Mouse (Mus musculus) ES-E14 (cell line): ENCODE measurements around the gene Ercc4. TPM values are rescaled to one million over a fixed set of nuclear protein-coding genes. Genes with fewer than 3 reads are reported as not detected.
A peak's percentile ranks its signal among the peaks of the same experiment; 100 is the strongest.

Experiments
- DNase-seq: peaks from one replicate; pipeline ENCODE4 v3.0.0-alpha.2; 2013; ENCODE audit warnings: low read depth, low spot score
- H3K27ac ChIP-seq: 2 replicates; pipeline ENCODE4 v1.5.1; 2012; ENCODE audit warnings: low read depth, mild to moderate bottlenecking, low read length, moderate library complexity, mixed read lengths; ENCODE audit not compliant: poor library complexity, insufficient read depth, severe bottlenecking
- H3K36me3 ChIP-seq: 2 replicates; pipeline ENCODE4 v1.6.1; 2012; ENCODE audit warnings: mild to moderate bottlenecking, low read length, moderate library complexity, mixed read lengths; ENCODE audit not compliant: control insufficient read depth, poor library complexity, insufficient read depth, severe bottlenecking
- H3K4me1 ChIP-seq, 2 experiments: fragments of 150-350 bp in 1 of 2; sonication (generic) in 1 of 2; 2 replicates each; pipeline ENCODE4 v1.6.1; 2012; ENCODE audit warnings: low read length in 2 of 2, mild to moderate bottlenecking in 1 of 2, mixed read lengths in 1 of 2; ENCODE audit not compliant: control insufficient read depth in 2 of 2, insufficient read depth in 2 of 2, poor library complexity in 1 of 2
- H3K4me3 ChIP-seq, 2 experiments: fragments of 150-350 bp in 1 of 2; sonication (generic) in 1 of 2; 2 replicates each; pipeline ENCODE4 v1.5.1; 2012; ENCODE audit warnings: low read length in 2 of 2, low read depth in 1 of 2, mild to moderate bottlenecking in 1 of 2, mixed read lengths in 1 of 2; ENCODE audit not compliant: insufficient read depth in 1 of 2, poor library complexity in 1 of 2, severe bottlenecking in 1 of 2
- H3K9ac ChIP-seq: 2 replicates; pipeline ENCODE4 v1.6.1; 2012; ENCODE audit warnings: low read depth, mild to moderate bottlenecking, low read length, mixed read lengths; ENCODE audit not compliant: poor library complexity, insufficient read depth, severe bottlenecking
- H3K9me3 ChIP-seq: fragments of 150-350 bp; sonication (generic); 2 replicates; pipeline ENCODE4 v1.6.1; 2012; ENCODE audit warnings: low read depth, mild to moderate bottlenecking, low read length; ENCODE audit not compliant: control insufficient read depth, insufficient read depth
- CHD2 ChIP-seq: IDR thresholded peaks from 2 replicates; pipeline ENCODE4 v1.6.1; 2014; ENCODE audit warnings: mild to moderate bottlenecking, low read depth, low read length, inconsistent platforms
- HCFC1 ChIP-seq: IDR thresholded peaks from 2 replicates; pipeline ENCODE4 v1.6.1; 2012; ENCODE audit warnings: low read length, inconsistent platforms, borderline replicate concordance; ENCODE audit not compliant: insufficient read depth
- MAFK ChIP-seq: IDR thresholded peaks from 2 replicates; pipeline ENCODE4 v1.6.1; 2014; ENCODE audit warnings: mild to moderate bottlenecking, low read depth, low read length, inconsistent platforms; ENCODE audit not compliant: insufficient read depth
- ZC3H11A ChIP-seq: IDR thresholded peaks from 2 replicates; pipeline ENCODE4 v1.6.1; 2012; ENCODE audit warnings: low read depth, mild to moderate bottlenecking, inconsistent platforms, low read length, borderline replicate concordance
- ZNF384 ChIP-seq: IDR thresholded peaks from 2 replicates; pipeline ENCODE4 v1.6.1; 2012; ENCODE audit warnings: low read depth, low read length, inconsistent platforms
- in situ Hi-C, 2 experiments: fragments of 600-800 bp; cut with MboI; formaldehyde crosslinking; loops; one replicate each; pipeline ENCODE4 v1.15.1; 2025; ENCODE audit warnings: low sequenced_read_pairs in 2 of 2, inconsistent platforms in 1 of 2; ENCODE audit not compliant: unreplicated experiment in 2 of 2
- total RNA-seq: library from RNA; depleted of rRNA; stranded (reverse); fragments of 300-350 nt; gene quantifications from 2 replicates; pipeline ENCODE4 v1.2.3, GENCODE M21; 2012

The Ercc4 gene
- total RNA-seq, 1 experiment, result 18.2 TPM

DNA sequence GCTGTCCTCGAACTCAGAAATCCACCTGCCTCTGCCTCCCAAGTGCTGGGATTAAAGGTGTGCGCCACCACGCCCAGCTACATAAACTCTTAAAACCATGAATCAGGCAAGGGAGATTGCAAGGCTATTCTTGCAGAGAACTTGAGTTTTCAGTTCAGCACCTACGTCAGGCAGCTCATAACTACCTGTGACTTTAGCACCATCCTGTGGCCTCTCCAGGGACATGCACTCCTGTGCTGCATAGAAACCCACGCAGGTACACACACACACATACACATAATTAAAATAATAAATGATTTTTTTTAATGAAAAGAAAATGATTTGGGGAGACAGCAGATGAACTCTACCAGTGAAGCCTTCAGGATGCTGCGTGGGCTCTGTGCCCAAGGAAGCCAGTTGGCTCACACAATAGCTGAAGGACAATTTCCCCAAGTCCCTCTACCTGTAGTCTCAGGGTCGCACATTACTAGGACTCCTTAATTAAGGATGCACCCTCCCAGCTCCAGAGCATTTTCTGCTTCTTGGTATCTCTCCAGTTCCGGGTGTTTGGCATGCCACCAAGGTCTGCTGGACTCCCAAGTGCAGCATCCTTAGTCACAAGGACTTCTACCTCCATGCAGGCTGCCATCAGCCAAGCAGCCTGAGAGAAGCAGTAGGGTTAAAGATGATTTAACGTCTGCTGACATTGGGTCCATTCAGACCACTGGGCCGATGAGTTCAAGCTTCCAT is 35.4 kb downstream of the Ercc4 start:
- DNase-seq, result no peak
- Histone ChIP-seq H3K9ac (no peak overlapping the region), H3K36me3 (peaks cover 32% of the 10 kb centered on the region), H3K4me3 (no peak overlapping the region), H3K4me1 (peaks cover 3 to 10% of the 10 kb centered on the region in 2 experiments; a peak in 1 of 4 replicates), H3K9me3 (no peaks in the 10 kb centered on the region), H3K27ac (no peak overlapping the region)
- TF ChIP-seq ZC3H11A, result no peak
- in situ Hi-C loops, result no loop called here

DNA sequence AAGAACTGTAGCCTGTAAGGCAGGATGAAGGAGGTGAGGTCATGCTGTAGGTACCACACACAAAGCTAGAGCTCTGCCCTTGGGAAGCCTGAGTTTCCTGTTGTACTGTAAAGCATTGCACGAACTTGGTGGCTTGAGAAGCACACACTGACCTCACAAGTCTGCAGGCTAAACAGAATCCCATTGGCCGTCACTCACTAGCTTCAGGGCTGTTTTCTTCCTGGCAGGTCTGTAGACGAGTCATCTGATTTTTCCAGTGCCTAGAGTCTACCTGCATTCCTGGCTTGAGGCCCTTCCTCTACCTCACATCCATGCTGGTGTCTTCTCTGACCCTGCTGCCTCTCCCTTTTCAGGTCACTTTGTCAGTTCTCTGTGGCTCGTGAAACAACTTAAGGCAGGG is 36.7 kb downstream of the Ercc4 start:
- DNase-seq, result no peak
- Histone ChIP-seq H3K36me3 (peaks cover 29% of the 10 kb centered on the region; the same call in 1 of the 2 replicates), H3K27ac (no peak overlapping the region), H3K4me3 (no peak overlapping the region), H3K4me1 (peaks cover 3 to 10% of the 10 kb centered on the region in 2 experiments; a peak in 1 of 4 replicates), H3K9ac (no peak overlapping the region), H3K9me3 (no peaks in the 10 kb centered on the region)
- in situ Hi-C loops, result no loop called here
- no peak for TF ChIP-seq HCFC1
- TF ChIP-seq CHD2, result no peak
- no peak for TF ChIP-seq ZNF384
- TF ChIP-seq MAFK, result no peak
- no peak for TF ChIP-seq ZC3H11A

DNA sequence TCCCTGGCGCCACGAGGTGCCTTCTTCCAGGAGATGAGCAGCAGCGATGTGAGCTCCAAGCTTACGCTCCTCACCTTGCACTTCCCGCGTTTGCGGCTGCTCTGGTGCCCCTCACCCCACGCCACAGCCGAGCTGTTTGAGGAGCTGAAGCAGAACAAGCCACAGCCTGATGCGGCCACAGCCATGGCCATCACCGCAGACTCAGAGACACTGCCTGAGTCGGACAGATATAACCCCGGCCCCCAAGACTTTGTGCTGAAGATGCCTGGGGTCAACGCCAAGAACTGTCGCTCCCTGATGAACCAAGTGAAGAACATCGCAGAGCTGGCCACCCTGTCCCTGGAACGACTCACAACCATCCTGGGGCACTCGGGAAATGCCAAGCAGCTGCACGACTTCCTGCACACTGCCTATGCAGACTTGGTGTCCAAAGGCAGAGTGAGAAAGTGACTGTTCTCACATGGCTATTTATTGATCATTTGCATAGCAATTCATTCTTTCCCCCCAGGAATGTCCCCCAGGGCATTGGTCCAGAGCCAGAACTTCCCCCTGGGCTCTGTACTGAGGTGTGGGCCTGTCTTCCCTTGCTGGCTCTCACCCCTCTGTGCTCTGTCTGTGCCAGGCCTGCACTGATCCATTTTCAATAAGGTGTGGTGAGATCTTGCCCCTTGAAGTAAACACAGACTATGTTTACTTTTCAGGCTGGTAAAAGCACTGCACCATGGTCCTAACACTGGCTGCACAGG is 38.5 kb downstream of the Ercc4 start:
- Histone ChIP-seq H3K4me3 (peak overlapping the region; percentile 25 to 34; a peak in 3 of 4 replicates), H3K9me3 (no peaks in the 10 kb centered on the region), H3K36me3 (peaks cover 28% of the 10 kb centered on the region; the same call in 1 of the 2 replicates), H3K27ac (no peak overlapping the region), H3K9ac (peak overlapping the region; percentile 2; the same call in 1 of the 2 replicates), H3K4me1 (peaks cover 3 to 8% of the 10 kb centered on the region in 2 experiments; a peak in 1 of 4 replicates)
- in situ Hi-C loops, result no loop called here
- no peak for DNase-seq
- TF ChIP-seq ZNF384 (no peak), CHD2 (no peak), MAFK (no peak), ZC3H11A (no peak), HCFC1 (no peak)

DNA sequence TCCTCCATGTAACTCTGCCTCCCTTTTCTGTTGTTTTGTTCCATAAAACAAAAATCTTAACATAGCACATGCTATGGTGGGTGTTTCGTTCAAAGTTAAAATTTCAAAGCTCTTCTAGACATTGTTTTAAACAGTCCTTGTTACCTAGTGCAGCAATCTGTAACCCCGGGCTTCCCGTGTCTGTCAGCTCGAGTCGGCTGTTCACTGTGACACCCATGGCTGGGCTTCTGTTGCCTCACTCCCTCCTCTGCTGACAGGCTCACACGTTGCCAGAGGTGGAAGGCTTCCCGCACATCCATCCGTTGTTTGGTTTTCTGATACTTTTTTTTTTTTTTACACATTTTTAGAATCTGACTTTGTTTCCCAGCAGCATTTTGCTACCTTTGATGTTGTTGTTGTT is 40.5 kb downstream of the Ercc4 start:
- Histone ChIP-seq H3K4me1 (peaks cover 2 to 5% of the 10 kb centered on the region in 2 experiments; a peak in 1 of 4 replicates), H3K4me3 (no peak overlapping the region), H3K27ac (no peak overlapping the region), H3K9ac (no peak overlapping the region), H3K9me3 (no peaks in the 10 kb centered on the region), H3K36me3 (peaks cover 26% of the 10 kb centered on the region; the same call in 1 of the 2 replicates)
- no peak for DNase-seq
- in situ Hi-C loops, result no loop called here
- TF ChIP-seq ZNF384, result no peak
- TF ChIP-seq CHD2, result no peak
- TF ChIP-seq HCFC1, result no peak
- TF ChIP-seq MAFK, result no peak
- no peak for TF ChIP-seq ZC3H11A
